Mouse (Mus musculus): Measurements from ENCODE around the gene Nrl.

Gene Nrl

GRCm38 (mm10) chr14:55524785-55525184, at the start of gene Nrl:
Nrl (minus strand) TSS chr14:55524981.
- DNase-seq, result no peak

GRCm38 (mm10) chr14:55571760-55572159, 47.0 kb upstream of the Nrl start:
- no peak for DNase-seq

GRCm38 (mm10) chr14:55570588-55570987, 45.8 kb upstream of the Nrl start:
- no peak for DNase-seq

GRCm38 (mm10) chr14:55567496-55567895, 42.7 kb upstream of the Nrl start:
- DNase-seq, result no peak

- DNase-seq, result no peak
These were observed 41.0 kb upstream of the Nrl start for GRCm38 (mm10) chr14:55565748-55566147.

GRCm38 (mm10) chr14:55563249-55563648, 38.5 kb upstream of the Nrl start:
- no peak for DNase-seq

GRCm38 (mm10) chr14:55561860-55562259, 37.1 kb upstream of the Nrl start:
- no peak for DNase-seq

GRCm38 (mm10) chr14:55560202-55561073, 35.7 kb upstream of the Nrl start, which contains the start of gene A730061H03Rik:
A730061H03Rik (minus strand) TSS chr14:55560406.
- DNase-seq, result peak; percentile 98 to 99

GRCm38 (mm10) chr14:55559799-55560201, 35.0 kb upstream of the Nrl start, which contains the start of gene Dcaf11:
Dcaf11 (plus strand) TSS chr14:55560006.
- DNase-seq, result peak; percentile 93 to 95

- no peak for DNase-seq
These were observed 34.1 kb upstream of the Nrl start for GRCm38 (mm10) chr14:55558740-55559448.

- DNase-seq, result no peak
These were observed 32.8 kb upstream of the Nrl start for GRCm38 (mm10) chr14:55557587-55557986.

GRCm38 (mm10) chr14:55557003-55557402, 32.2 kb upstream of the Nrl start:
- DNase-seq, result peak; percentile 87 to 94

- DNase-seq, result no peak
These were observed 31.0 kb upstream of the Nrl start for GRCm38 (mm10) chr14:55555788-55556187.

GRCm38 (mm10) chr14:55554635-55555034, 29.9 kb upstream of the Nrl start:
- no peak for DNase-seq

- no peak for DNase-seq
These were observed 27.0 kb upstream of the Nrl start for GRCm38 (mm10) chr14:55551794-55552193.

GRCm38 (mm10) chr14:55551347-55551746, 26.6 kb upstream of the Nrl start:
- no peak for DNase-seq

- peak; percentile 57 to 62 for DNase-seq
These were observed 25.4 kb upstream of the Nrl start for GRCm38 (mm10) chr14:55550191-55550590.

GRCm38 (mm10) chr14:55544334-55544733, 19.6 kb upstream of the Nrl start:
- DNase-seq, result peak; percentile 55 to 72

GRCm38 (mm10) chr14:55542268-55542667, 17.5 kb upstream of the Nrl start:
- DNase-seq, result no peak

- DNase-seq, result peak; percentile 87 to 96
These were observed 16.1 kb upstream of the Nrl start for GRCm38 (mm10) chr14:55540787-55541321.

- DNase-seq, result peak; percentile 82 to 85
These were observed 15.4 kb upstream of the Nrl start, which contains the start of gene Pck2 for GRCm38 (mm10) chr14:55540067-55540786. Pck2 (plus strand) TSS chr14:55540266.

- peak; percentile 62 to 79 for DNase-seq
These were observed 11.4 kb upstream of the Nrl start for GRCm38 (mm10) chr14:55536116-55536745.

All from cerebellum, postnatal 14 days (tissue).